Mouse (Mus musculus) heart, embryonic 15.5 days (tissue): Measurements from ENCODE around the gene Vmn2r45. TPM values are rescaled to one million over a fixed set of nuclear protein-coding genes. Genes with fewer than 3 reads are reported as not detected.
"Not testable (repeated sequence)": the region's sequence is repeated elsewhere in the genome, so short reads cannot be mapped to it uniquely, and the experiment has no call there.

Experiments used
- ATAC-seq: fragments of 200-750 bp; cut with Nextera tagmentation; replicated peaks from 2 replicates; pipeline ENCODE4 v1.8.0; 2017; ENCODE audit warnings: low read depth, moderate TSS enrichment; ENCODE audit not compliant: insufficient number of reproducible peaks, insufficient read depth, low FRiP score
- H3K27ac ChIP-seq: fragments of 300-500 bp; sonication (generic); 2 replicates; pipeline ENCODE4 v1.5.1; 2015; ENCODE audit warnings: mild to moderate bottlenecking, inconsistent platforms
- H3K27me3 ChIP-seq: fragments of 300-500 bp; sonication (generic); 2 replicates; pipeline ENCODE4 v1.6.1; 2015; ENCODE audit warnings: inconsistent platforms
- H3K36me3 ChIP-seq: fragments of 300-500 bp; sonication (generic); 2 replicates; pipeline ENCODE4 v1.6.1; 2015; ENCODE audit warnings: mild to moderate bottlenecking, inconsistent platforms
- H3K4me1 ChIP-seq: fragments of 300-500 bp; sonication (generic); replicated peaks from 2 replicates; pipeline ENCODE4 v1.6.1; 2015; ENCODE audit warnings: inconsistent platforms
- H3K4me2 ChIP-seq: fragments of 300-500 bp; sonication (generic); 2 replicates; pipeline ENCODE4 v1.6.1; 2015; ENCODE audit warnings: inconsistent platforms, mild to moderate bottlenecking, moderate library complexity
- H3K4me3 ChIP-seq: fragments of 300-500 bp; sonication (generic); 2 replicates; pipeline ENCODE4 v1.5.1; 2015; ENCODE audit warnings: mild to moderate bottlenecking, inconsistent platforms
- H3K9ac ChIP-seq: fragments of 300-500 bp; sonication (generic); 2 replicates; pipeline ENCODE4 v1.6.1; 2015; ENCODE audit warnings: mild to moderate bottlenecking, inconsistent platforms
- H3K9me3 ChIP-seq: fragments of 300-500 bp; sonication (generic); replicated peaks from 2 replicates; pipeline ENCODE4 v1.6.1; 2016; ENCODE audit warnings: inconsistent platforms
- WGBS: fragments of 180-500 bp; shearing (Covaris S2); methylation state at CpG from one replicate; pipeline ENCODE4 v1.1.7; 2015; ENCODE audit warnings: mixed read lengths; 5-methylcytosine and 5-hydroxymethylcytosine counted together
- polyA plus RNA-seq: library from polyadenylated mRNA; unstranded; fragments of >200 nt; fragmentation: Nextera tagmentation; extraction: Ambion mirVana; gene quantifications from 2 replicates; pipeline ENCODE4 v1.2.1, GENCODE M21; 2015

Gene Vmn2r45
- not detected in 2 replicates for polyA plus RNA-seq

DNA sequence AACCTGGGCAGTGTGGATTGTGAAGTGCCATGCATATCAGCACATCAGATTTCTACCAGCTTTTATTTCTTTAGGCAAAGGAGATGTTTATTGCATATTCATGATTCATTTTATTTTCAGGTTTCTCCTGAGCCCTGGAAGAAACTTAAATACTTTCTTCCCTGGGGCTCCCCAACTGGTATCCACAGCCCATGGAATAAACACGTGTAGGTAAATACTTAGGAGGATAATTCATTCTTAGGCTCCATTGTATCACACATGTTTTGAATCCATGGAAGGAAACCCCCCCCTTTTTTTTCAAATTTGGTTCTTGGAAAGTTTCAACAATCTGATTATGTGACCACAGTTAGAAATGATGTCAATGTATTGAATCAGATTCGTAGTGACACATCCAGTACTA, at the start of gene Vmn2r45:
TSS of gene Vmn2r45 (minus strand) at position 101 of the 400 bp plus-strand sequence.
- not testable (repeated sequence) for ATAC-seq, H3K4me1 ChIP-seq, H3K4me2 ChIP-seq, H3K27me3 ChIP-seq, H3K36me3 ChIP-seq, H3K9ac ChIP-seq, H3K27ac ChIP-seq, H3K4me3 ChIP-seq, H3K9me3 ChIP-seq
- WGBS, result 39% methylated on average over 2 of the region's 2 CpGs

Other genes with a start within 250 kb of the Vmn2r45 start
- not detected in 2 replicates for gene Vmn2r43, start 228.5 kb downstream of the Vmn2r45 start, polyA plus RNA-seq
- gene Vmn2r44, start 105.7 kb downstream of the Vmn2r45 start, polyA plus RNA-seq, result not detected in 2 replicates